ENCODE assay signal across 21 mouse cellular contexts in genomic region chr13:55774352-55774751, GRCm38 (mm10). TPM values are rescaled to one million over a fixed set of nuclear protein-coding genes. Genes with fewer than 3 reads are reported as not detected.
"Had no signal": no experiment of that assay in that cellular context is flagged by ENCODE, and none has a peak within 500 bp of the region (broad histone marks: within the 10 kb centered on the region; RNA-seq: fewer than 3 reads in every experiment).

No protein-coding gene starts in this region.

- ATAC-seq: intestine, postnatal 0 days; lung, postnatal 0 days; midbrain, embryonic 13.5 days had no signal

- H3K4me3 ChIP-seq: kidney, embryonic 15.5 days; liver, embryonic 13.5 days; megakaryocyte, embryonic 14.5 days; midbrain, embryonic 10.5 days; midbrain, embryonic 13.5 days; stomach, embryonic 15.5 days had no signal

- H3K4me2 ChIP-seq: liver, embryonic 13.5 days; lung, embryonic 14.5 days; midbrain, embryonic 13.5 days; stomach, embryonic 15.5 days had no signal

- H3K4me1 ChIP-seq: megakaryocyte, embryonic 14.5 days; midbrain, embryonic 10.5 days; midbrain, embryonic 13.5 days had no signal

- H3K36me3 ChIP-seq: kidney, embryonic 15.5 days; liver, embryonic 13.5 days; midbrain, embryonic 10.5 days; midbrain, embryonic 13.5 days; stomach, embryonic 15.5 days had no signal

- DNase-seq: kidney, adult 8-10 months; kidney, postnatal 10 days; kidney, postnatal 36 days; liver, embryonic 13.5 days; right cerebral cortex, postnatal 25 days; spleen, adult 18-20 months; thymus, postnatal 25 days had no signal

- H3K27me3 ChIP-seq: kidney, embryonic 15.5 days; liver, embryonic 13.5 days; megakaryocyte, embryonic 14.5 days; midbrain, embryonic 13.5 days; stomach, embryonic 15.5 days had no signal

- H3K9ac ChIP-seq: kidney, embryonic 15.5 days; liver, embryonic 13.5 days; lung, embryonic 14.5 days; midbrain, embryonic 13.5 days; stomach, embryonic 15.5 days had no signal

- H3K27ac ChIP-seq: kidney, embryonic 15.5 days; liver, embryonic 13.5 days; midbrain, embryonic 10.5 days; midbrain, embryonic 13.5 days; stomach, embryonic 15.5 days had no signal

- H3K9me3 ChIP-seq: kidney, embryonic 15.5 days; liver, embryonic 13.5 days; midbrain, embryonic 10.5 days; midbrain, embryonic 13.5 days; stomach, embryonic 15.5 days had no signal

RNA-seq across cellular contexts. Expression of gene Catsper3, which starts 10.0 kb away (rescaled TPM):
- total RNA-seq: layer of hippocampus, adult 18-20 months; liver, adult 2 months; midbrain, postnatal 0 days had no signal
- polyA plus RNA-seq: kidney, embryonic 15.5 days; liver, adult 2 months; liver, embryonic 13.5 days; liver, embryonic 16.5 days; midbrain, embryonic 10.5 days; neural tube, embryonic 11.5 days; neural tube, embryonic 14.5 days; stomach, embryonic 15.5 days had no signal
